Mouse (Mus musculus) natural killer cell, adult 2 months (primary cell): ENCODE data around the gene Sphkap.

Experiments used
- DNase-seq, 2 experiments: peaks; one replicate each; pipeline ENCODE4 v3.0.0; 2022; ENCODE audit warnings: low spot score in 2 of 2

The Sphkap gene

DNA sequence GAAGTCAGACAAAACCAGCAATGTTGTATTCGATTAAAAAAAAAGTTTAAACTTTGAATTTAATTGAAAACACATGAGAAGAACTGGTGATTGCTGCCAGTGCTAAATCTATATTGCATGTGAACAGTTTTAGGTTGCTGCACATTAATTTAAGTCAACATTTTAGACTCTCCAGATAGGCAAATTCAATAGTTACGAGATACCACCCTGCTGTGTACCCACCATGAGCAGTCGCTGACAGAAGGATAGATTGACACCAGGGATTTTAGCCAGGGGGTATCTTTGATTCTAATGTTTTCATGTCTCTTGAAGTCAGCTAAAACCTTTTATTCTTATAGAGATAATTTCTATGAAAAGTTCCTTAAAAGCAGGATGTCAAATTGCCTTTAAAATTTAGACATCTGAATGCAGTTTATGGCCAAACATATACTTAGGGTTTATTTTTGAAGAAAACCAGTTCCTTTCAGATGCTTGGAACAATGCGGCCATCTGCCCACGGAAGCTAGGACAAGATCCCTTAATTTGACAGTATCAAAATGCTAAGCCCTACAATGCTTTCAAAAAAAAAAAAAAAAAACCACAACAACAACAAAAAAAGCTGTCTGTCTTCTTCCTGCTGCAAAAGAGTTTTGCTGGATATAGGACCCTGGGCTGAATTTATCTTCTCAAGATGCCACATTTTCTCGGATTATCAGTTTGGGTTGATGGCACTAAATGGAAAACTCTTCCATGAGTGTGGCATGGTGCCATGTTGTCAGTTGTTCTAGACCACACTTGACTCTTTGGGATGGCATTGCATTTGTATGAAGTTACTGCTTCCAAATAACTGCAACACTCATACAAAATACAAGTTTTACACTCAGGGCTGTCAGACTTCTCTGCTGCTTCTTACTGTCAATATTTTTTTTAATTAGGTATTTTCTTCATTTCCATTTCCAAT is 110.6 kb downstream of the Sphkap start:
- DNase-seq, result no peak

GRCm38 (mm10) chr1:83285866-83286265 is 122.1 kb downstream of the Sphkap start:
- DNase-seq, result no peak

DNA sequence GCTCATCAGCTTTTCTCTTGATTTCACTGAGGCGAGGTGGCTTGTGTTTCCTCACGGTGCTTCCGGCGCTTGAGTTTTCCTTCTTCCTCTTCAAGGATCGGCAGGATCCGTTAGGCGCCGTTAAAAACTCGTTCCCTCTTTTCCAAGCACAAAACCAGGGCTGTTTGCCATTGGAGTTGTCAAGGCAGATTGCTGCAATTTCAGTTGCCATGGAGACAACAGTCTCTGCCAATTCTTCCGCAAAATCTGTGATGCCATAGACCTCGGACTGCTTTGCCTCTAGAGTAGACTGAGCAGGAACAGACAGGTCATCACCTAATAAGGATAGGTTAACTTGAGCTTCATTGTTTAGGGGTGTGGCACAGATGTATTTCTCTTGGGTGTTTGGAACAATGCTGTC is 131.0 kb downstream of the Sphkap start:
- no peak for DNase-seq

DNA sequence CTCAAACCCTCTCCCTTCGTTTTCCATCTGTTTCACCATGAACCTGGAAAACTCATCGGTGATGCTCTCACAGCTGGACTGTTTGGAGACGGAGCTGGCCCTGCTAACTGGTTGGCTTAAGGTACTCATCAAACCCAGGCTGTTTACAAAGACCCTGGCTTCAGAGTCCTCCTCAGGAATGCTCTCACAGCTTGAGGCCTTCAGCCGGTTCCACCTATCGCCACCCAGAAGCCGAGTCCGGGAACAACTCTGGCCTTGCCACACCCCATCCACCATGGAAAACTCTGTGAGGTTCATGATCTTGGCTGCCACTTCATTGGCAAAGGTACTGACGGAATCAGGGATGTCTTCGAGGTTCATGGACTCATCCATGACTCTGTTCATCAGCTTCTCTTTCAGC is 131.4 kb downstream of the Sphkap start:
- DNase-seq, result no peak

- DNase-seq, result no peak
These were observed 156.3 kb downstream of the Sphkap start for GRCm38 (mm10) chr1:83251746-83252145.

GRCm38 (mm10) chr1:83248235-83248746 is 159.7 kb downstream of the Sphkap start:
- no peak for DNase-seq

DNA sequence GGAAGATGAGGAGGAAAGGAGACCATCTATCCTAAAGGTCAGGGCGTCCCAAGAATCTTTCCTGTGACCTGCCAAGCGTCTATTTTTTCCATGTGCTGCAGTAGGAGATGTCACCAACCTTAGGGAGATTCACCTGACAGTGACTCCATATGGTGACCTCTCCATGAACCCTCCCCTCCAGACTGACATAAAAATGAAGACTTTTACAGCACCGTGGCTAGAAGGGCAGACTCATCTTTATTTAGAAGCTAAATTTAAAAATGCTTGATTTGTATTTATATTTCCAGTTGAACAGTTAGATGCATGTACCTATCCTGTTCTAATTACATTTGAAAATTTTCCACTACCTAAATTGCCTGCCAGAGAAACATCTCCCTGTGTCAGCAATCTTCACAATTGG is 180.1 kb downstream of the Sphkap start:
- no peak for DNase-seq

DNA sequence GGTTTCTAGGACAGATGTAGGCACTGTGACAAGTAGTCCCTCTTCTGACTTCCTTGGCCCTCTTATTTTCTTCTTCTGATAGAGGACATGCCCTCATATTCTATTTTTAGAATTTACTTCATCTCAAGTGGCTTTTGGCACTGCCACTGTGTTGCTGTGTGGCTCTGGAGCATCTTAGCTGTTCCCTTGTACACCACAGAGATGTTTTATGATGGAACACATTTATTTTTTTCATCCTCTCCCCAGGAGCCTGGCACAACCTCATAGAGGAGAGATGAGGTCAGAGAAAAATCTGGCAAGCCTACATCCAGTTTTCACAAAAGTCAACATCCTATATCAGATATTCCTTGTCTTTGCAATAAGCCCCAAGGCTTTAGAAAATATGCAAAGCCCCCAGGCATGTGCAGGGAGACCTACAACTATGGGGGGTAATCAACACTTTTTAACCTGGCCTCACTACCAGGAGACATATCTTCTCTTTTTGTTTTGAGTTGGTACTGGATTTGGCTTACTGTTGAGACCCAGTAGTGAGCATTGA is 183.5 kb downstream of the Sphkap start:
- DNase-seq, result no peak

DNA sequence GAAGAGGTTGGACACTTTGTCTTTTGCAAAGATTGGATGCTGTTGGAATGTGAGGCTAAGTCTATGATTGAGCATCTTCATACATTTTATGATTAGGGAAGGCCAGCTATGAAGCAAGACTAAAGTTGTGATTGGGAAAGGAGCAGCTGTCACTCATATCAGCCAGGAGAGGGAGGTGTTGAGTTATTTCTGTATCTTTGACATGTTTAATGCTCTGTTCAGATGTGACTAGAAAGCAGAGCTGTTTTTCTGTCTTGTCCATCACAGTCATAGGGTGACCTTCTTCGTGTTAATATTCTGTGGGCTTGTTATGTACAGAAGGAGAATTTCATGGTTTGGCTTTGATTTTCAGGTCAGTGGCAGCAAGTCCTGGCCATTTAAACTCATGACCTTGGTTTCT is 184.9 kb downstream of the Sphkap start:
- no peak for DNase-seq

DNA sequence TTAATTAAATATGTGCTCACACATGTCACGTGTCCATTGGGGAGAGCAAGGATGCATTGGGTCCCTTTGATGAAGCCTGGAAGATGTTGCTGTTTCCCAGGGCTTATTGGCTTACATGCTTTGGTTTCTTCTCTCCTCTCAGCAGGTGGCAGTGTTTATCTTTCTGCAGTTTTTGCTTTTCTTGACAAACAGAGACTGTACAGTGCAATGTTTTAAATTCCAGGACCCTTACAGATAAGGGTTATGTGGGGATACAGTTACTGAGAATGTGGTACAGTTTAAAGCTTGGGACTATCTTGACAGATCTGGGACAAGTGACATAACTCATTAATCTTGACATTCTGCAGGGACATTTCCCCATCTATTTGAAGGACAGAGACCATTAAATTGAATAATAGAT is 189.7 kb downstream of the Sphkap start:
- DNase-seq, result no peak

GRCm38 (mm10) chr1:83209981-83210380 is 198.0 kb downstream of the Sphkap start:
- no peak for DNase-seq
